Mouse (Mus musculus) kidney, adult 2 months (tissue): ENCODE results near the gene Ksr1.

Source experiments
- CTCF ChIP-seq: fragments of 200-500 bp; conservative IDR thresholded peaks from 2 replicates; pipeline ENCODE4 v1.5.1; 2011; ENCODE audit warnings: low read depth, mild to moderate bottlenecking, control low read depth, low read length, moderate library complexity, mixed read lengths; ENCODE audit not compliant: insufficient read depth, insufficient read length
- POLR2A ChIP-seq: fragments of 200-500 bp; IDR thresholded peaks from one replicate; pipeline ENCODE4 v1.6.1; 2011; ENCODE audit warnings: low read depth, low read length, control low read depth

GRCm38 (mm10) chr11:79057809-79058208 lies 88.4 kb downstream of the Ksr1 start:
- TF ChIP-seq CTCF = no peak
- TF ChIP-seq POLR2A = no peak
